Mouse (Mus musculus): Measurements from ENCODE around the gene Hnrnpf. TPM values are rescaled to one million over a fixed set of nuclear protein-coding genes. Genes with fewer than 3 reads are reported as not detected.

The Hnrnpf gene
- polyA plus RNA-seq, 1 experiment from 2014 or later: 487 TPM

- Histone ChIP-seq H3K4me3 (replicated peaks) (no peak overlapping the region), H3K4me1 (replicated peaks) (peaks cover 16% of the 10 kb centered on the region), H3K36me3 (replicated peaks) (no peaks in the 10 kb centered on the region), H3K9me3 (replicated peaks) (no peaks in the 10 kb centered on the region), H3K4me2 (no peak overlapping the region), H3K27me3 (no peaks in the 10 kb centered on the region), H3K27ac (replicated peaks) (no peak overlapping the region), H3K9ac (no peak overlapping the region)
- 49% methylated on average over 3 of the region's 3 CpGs for WGBS (ENCODE audit: insufficient replicate concordance)
- no peak for ATAC-seq (ENCODE audit: insufficient read depth)
These were observed 25.4 kb upstream of the Hnrnpf start for GRCm38 (mm10) chr6:117874621-117875281.

- Histone ChIP-seq H3K27ac (replicated peaks) (peak overlapping the region; percentile 100), H3K4me2 (peak overlapping the region; percentile 95), H3K27me3 (no peaks in the 10 kb centered on the region), H3K36me3 (replicated peaks) (no peaks in the 10 kb centered on the region), H3K9ac (peak overlapping the region; percentile 88), H3K9me3 (replicated peaks) (no peaks in the 10 kb centered on the region), H3K4me3 (replicated peaks) (peak overlapping the region; percentile 72), H3K4me1 (replicated peaks) (peaks cover 45% of the 10 kb centered on the region)
- ATAC-seq (ENCODE audit: insufficient read depth): peak; percentile 82
- 5% methylated on average over 26 of the region's 26 CpGs for WGBS (ENCODE audit: insufficient replicate concordance)
These were observed 21.3 kb upstream of the Hnrnpf start for GRCm38 (mm10) chr6:117878700-117879407.

GRCm38 (mm10) chr6:117879408-117880115 lies 20.6 kb upstream of the Hnrnpf start:
- H3K4me1 ChIP-seq (replicated peaks): peaks cover 45% of the 10 kb centered on the region
- H3K36me3 ChIP-seq (replicated peaks): no peaks in the 10 kb centered on the region
- peak overlapping the region; percentile 72 for H3K4me3 ChIP-seq (replicated peaks)
- ATAC-seq (ENCODE audit: insufficient read depth): peak; percentile 90
- peak overlapping the region; percentile 95 for H3K4me2 ChIP-seq
- WGBS (ENCODE audit: insufficient replicate concordance): under 1% methylated on average over 67 of the region's 67 CpGs
- peak overlapping the region; percentile 100 for H3K27ac ChIP-seq (replicated peaks)
- H3K9ac ChIP-seq: peak overlapping the region; percentile 88
- no peaks in the 10 kb centered on the region for H3K9me3 ChIP-seq (replicated peaks)
- no peaks in the 10 kb centered on the region for H3K27me3 ChIP-seq

- Histone ChIP-seq H3K4me1 (replicated peaks) (peaks cover 40% of the 10 kb centered on the region), H3K36me3 (replicated peaks) (no peaks in the 10 kb centered on the region)
- 28% methylated on average over 3 of the region's 3 CpGs for WGBS (ENCODE audit: insufficient replicate concordance)
These were observed 19.7 kb upstream of the Hnrnpf start for GRCm38 (mm10) chr6:117880394-117880838.

GRCm38 (mm10) chr6:117881229-117881628 lies 18.9 kb upstream of the Hnrnpf start:
- peak overlapping the region; percentile 100 for H3K27ac ChIP-seq (replicated peaks)
- no peaks in the 10 kb centered on the region for H3K27me3 ChIP-seq
- H3K4me2 ChIP-seq: peak overlapping the region; percentile 95
- peaks cover 46% of the 10 kb centered on the region for H3K4me1 ChIP-seq (replicated peaks)
- no peak for ATAC-seq (ENCODE audit: insufficient read depth)
- H3K9ac ChIP-seq: peak overlapping the region; percentile 26; the same call in 1 of the 2 replicates
- no peaks in the 10 kb centered on the region for H3K36me3 ChIP-seq (replicated peaks)
- 77% methylated on average over 7 of the region's 7 CpGs for WGBS (ENCODE audit: insufficient replicate concordance)
- H3K9me3 ChIP-seq (replicated peaks): no peaks in the 10 kb centered on the region
- peak overlapping the region; percentile 72 for H3K4me3 ChIP-seq (replicated peaks)

More at GRCm38 (mm10) chr6:117880394-117880838, 19.7 kb upstream of the Hnrnpf start:
- Histone ChIP-seq H3K9ac (peak overlapping the region; percentile 88), H3K9me3 (replicated peaks) (no peaks in the 10 kb centered on the region), H3K27ac (replicated peaks) (peak overlapping the region; percentile 100), H3K4me2 (peak overlapping the region; percentile 95), H3K4me3 (replicated peaks) (peak overlapping the region; percentile 72), H3K27me3 (no peaks in the 10 kb centered on the region)
- no peak for ATAC-seq (ENCODE audit: insufficient read depth)

GRCm38 (mm10) chr6:117881997-117882396 lies 18.1 kb upstream of the Hnrnpf start:
- Histone ChIP-seq H3K9ac (no peak overlapping the region), H3K4me3 (replicated peaks) (no peak overlapping the region), H3K27ac (replicated peaks) (peak overlapping the region; percentile 100), H3K9me3 (replicated peaks) (no peaks in the 10 kb centered on the region), H3K36me3 (replicated peaks) (no peaks in the 10 kb centered on the region), H3K4me2 (peak overlapping the region; percentile 95), H3K27me3 (no peaks in the 10 kb centered on the region), H3K4me1 (replicated peaks) (peaks cover 53% of the 10 kb centered on the region)
- 17% methylated on average over 7 of the region's 7 CpGs for WGBS (ENCODE audit: insufficient replicate concordance)
- ATAC-seq (ENCODE audit: insufficient read depth): no peak

GRCm38 (mm10) chr6:117885943-117886342 lies 14.2 kb upstream of the Hnrnpf start:
- Histone ChIP-seq H3K9ac (no peak overlapping the region), H3K4me2 (no peak overlapping the region), H3K36me3 (replicated peaks) (no peaks in the 10 kb centered on the region), H3K4me1 (replicated peaks) (peaks cover 80% of the 10 kb centered on the region), H3K27ac (replicated peaks) (peak overlapping the region; percentile 10; the same call in 1 of the 2 replicates), H3K9me3 (replicated peaks) (no peaks in the 10 kb centered on the region), H3K4me3 (replicated peaks) (no peak overlapping the region), H3K27me3 (no peaks in the 10 kb centered on the region)
- ATAC-seq (ENCODE audit: insufficient read depth): no peak
- WGBS (ENCODE audit: insufficient replicate concordance): 72% methylated on average over 2 of the region's 2 CpGs

GRCm38 (mm10) chr6:117888032-117888431 lies 12.1 kb upstream of the Hnrnpf start:
- Histone ChIP-seq H3K4me1 (replicated peaks) (peaks cover 70% of the 10 kb centered on the region), H3K9ac (peak overlapping the region; percentile 55), H3K27ac (replicated peaks) (peak overlapping the region; percentile 93), H3K36me3 (replicated peaks) (no peaks in the 10 kb centered on the region), H3K4me3 (replicated peaks) (peak overlapping the region; percentile 38), H3K9me3 (replicated peaks) (no peaks in the 10 kb centered on the region), H3K4me2 (peak overlapping the region; percentile 68), H3K27me3 (no peaks in the 10 kb centered on the region)
- no peak; the same call in 1 of the 2 replicates for ATAC-seq (ENCODE audit: insufficient read depth)
- WGBS (ENCODE audit: insufficient replicate concordance): 22% methylated on average over 1 of the region's 1 CpGs

GRCm38 (mm10) chr6:117888642-117889096 lies 11.5 kb upstream of the Hnrnpf start:
- ATAC-seq (ENCODE audit: insufficient read depth): peak; percentile 94
- H3K9ac ChIP-seq: peak overlapping the region; percentile 55
- no peaks in the 10 kb centered on the region for H3K27me3 ChIP-seq
- peak overlapping the region; percentile 38 for H3K4me3 ChIP-seq (replicated peaks)
- H3K27ac ChIP-seq (replicated peaks): peak overlapping the region; percentile 93
- no peaks in the 10 kb centered on the region for H3K36me3 ChIP-seq (replicated peaks)
- 18% methylated on average over 2 of the region's 2 CpGs for WGBS (ENCODE audit: insufficient replicate concordance)
- H3K4me2 ChIP-seq: peak overlapping the region; percentile 68
- H3K4me1 ChIP-seq (replicated peaks): peaks cover 65% of the 10 kb centered on the region
- no peaks in the 10 kb centered on the region for H3K9me3 ChIP-seq (replicated peaks)

GRCm38 (mm10) chr6:117890257-117890656 lies 9.9 kb upstream of the Hnrnpf start:
- Histone ChIP-seq H3K9ac (no peak overlapping the region), H3K4me3 (replicated peaks) (no peak overlapping the region), H3K9me3 (replicated peaks) (no peaks in the 10 kb centered on the region), H3K4me2 (no peak overlapping the region), H3K4me1 (replicated peaks) (peaks cover 62% of the 10 kb centered on the region), H3K36me3 (replicated peaks) (no peaks in the 10 kb centered on the region), H3K27ac (replicated peaks) (peak overlapping the region; percentile 93; the same call in 1 of the 2 replicates), H3K27me3 (no peaks in the 10 kb centered on the region)
- ATAC-seq (ENCODE audit: insufficient read depth): no peak
- WGBS (ENCODE audit: insufficient replicate concordance): 50% methylated on average over 6 of the region's 6 CpGs

All from liver, embryonic 15.5 days (tissue).